ENCODE assay signal across 20 mouse cellular contexts in the genomic region with DNA sequence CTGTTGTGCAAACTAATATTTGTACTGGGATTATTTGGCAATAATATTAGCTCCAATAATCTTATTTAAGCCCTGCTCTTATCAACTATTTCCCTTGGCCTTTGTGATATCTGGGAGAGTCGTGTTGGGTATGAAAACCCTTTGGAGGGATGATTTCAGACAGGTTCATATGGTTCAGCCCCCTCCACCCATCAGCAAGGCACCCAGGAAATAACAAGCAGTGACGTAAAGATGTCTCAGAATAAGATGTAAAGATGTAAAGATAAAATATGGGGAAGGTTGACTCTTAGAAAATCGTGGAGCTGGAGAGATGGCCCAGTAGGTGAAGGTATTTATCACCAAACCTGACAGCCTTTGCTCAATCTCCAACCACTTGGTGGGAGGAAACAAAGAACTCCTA. TPM values are rescaled to one million over a fixed set of nuclear protein-coding genes. Genes with fewer than 3 reads are reported as not detected.
"Had no signal": no experiment of that assay in that cellular context is flagged by ENCODE, and none has a peak within 500 bp of the region (broad histone marks: within the 10 kb centered on the region; RNA-seq: fewer than 3 reads in every experiment).

No protein-coding gene starts in this region.

- H3K9me3 ChIP-seq: limb, embryonic 12.5 days; liver, embryonic 13.5 days; lung, embryonic 15.5 days; midbrain, embryonic 12.5 days; neural tube, embryonic 13.5 days had no signal

- H3K4me3 ChIP-seq: layer of hippocampus, adult 2 months; limb, embryonic 12.5 days; liver, embryonic 13.5 days; lung, embryonic 15.5 days; midbrain, embryonic 12.5 days; neural tube, embryonic 13.5 days had no signal

- H3K36me3 ChIP-seq: limb, embryonic 12.5 days; liver, embryonic 13.5 days; lung, embryonic 15.5 days; midbrain, embryonic 12.5 days; neural tube, embryonic 13.5 days had no signal

- H3K27ac ChIP-seq: layer of hippocampus, adult 2 months; limb, embryonic 12.5 days; liver, embryonic 13.5 days; lung, embryonic 15.5 days; macrophage; midbrain, embryonic 12.5 days; neural tube, embryonic 13.5 days had no signal

- H3K9ac ChIP-seq: limb, embryonic 12.5 days; liver, embryonic 13.5 days; liver, postnatal 0 days; lung, embryonic 15.5 days; midbrain, embryonic 12.5 days; neural tube, embryonic 13.5 days had no signal

- H3K4me2 ChIP-seq: limb, embryonic 12.5 days; liver, embryonic 13.5 days; lung, embryonic 15.5 days; midbrain, embryonic 12.5 days; neural tube, embryonic 13.5 days had no signal

- H3K4me1 ChIP-seq: limb, embryonic 12.5 days; liver, embryonic 13.5 days; lung, embryonic 15.5 days; midbrain, embryonic 12.5 days; neural tube, embryonic 13.5 days had no signal

- H3K27me3 ChIP-seq: limb, embryonic 12.5 days; liver, embryonic 13.5 days; lung, embryonic 15.5 days; midbrain, embryonic 12.5 days; neural tube, embryonic 13.5 days had no signal

- DNase-seq: kidney, adult 9 months; kidney, postnatal 10 days; kidney, postnatal 4 days; liver; liver, embryonic 13.5 days; liver, postnatal 0 days; lung, postnatal 14 days; retina, postnatal 1 day; right cerebral cortex, postnatal 14 days had no signal

- ATAC-seq: midbrain, embryonic 16.5 days had no signal

RNA-seq across cellular contexts. Expression of gene Chil6, which starts 56.5 kb away (rescaled TPM):
- total RNA-seq: layer of hippocampus, adult 2 months; layer of hippocampus, postnatal 10 days; left cerebral cortex, postnatal 36 days; megakaryocyte-erythroid progenitor cell, adult 5-6 weeks had no signal
- polyA plus RNA-seq: limb, embryonic 12.5 days; liver, embryonic 13.5 days; liver, postnatal 0 days; lung, embryonic 15.5 days; macrophage; midbrain, embryonic 12.5 days; midbrain, embryonic 16.5 days; neural tube, embryonic 13.5 days; stomach, embryonic 14.5 days had no signal
